Mouse (Mus musculus) heart, embryonic 11.5 days (tissue): Measurements from ENCODE around the gene Srgap3. TPM values are rescaled to one million over a fixed set of nuclear protein-coding genes. Genes with fewer than 3 reads are reported as not detected.

Experiments
- ATAC-seq: fragments of 200-750 bp; cut with Nextera tagmentation; replicated peaks from 2 replicates; pipeline ENCODE4 v1.8.0; 2017; ENCODE audit warnings: moderate library complexity; ENCODE audit not compliant: insufficient number of reproducible peaks, low FRiP score, low TSS enrichment
- H3K27ac ChIP-seq: fragments of 300-500 bp; sonication (generic); 2 replicates; pipeline ENCODE4 v1.5.1; 2014; ENCODE audit warnings: mild to moderate bottlenecking, low read depth, low read length
- H3K27me3 ChIP-seq: fragments of 300-500 bp; sonication (generic); 2 replicates; pipeline ENCODE4 v1.6.1; 2014; ENCODE audit warnings: mild to moderate bottlenecking, low read length, mixed read lengths; ENCODE audit not compliant: control insufficient read depth, insufficient read depth
- H3K36me3 ChIP-seq: fragments of 300-500 bp; sonication (generic); 2 replicates; pipeline ENCODE4 v1.6.1; 2014; ENCODE audit warnings: mild to moderate bottlenecking, low read length, moderate library complexity, mixed read lengths; ENCODE audit not compliant: control insufficient read depth, insufficient read depth
- H3K4me1 ChIP-seq: fragments of 300-500 bp; sonication (generic); 2 replicates; pipeline ENCODE4 v1.6.1; 2014; ENCODE audit warnings: low read length; ENCODE audit not compliant: control insufficient read depth, insufficient read depth
- H3K4me2 ChIP-seq: fragments of 300-500 bp; sonication (generic); 2 replicates; pipeline ENCODE4 v1.6.1; 2014; ENCODE audit warnings: mild to moderate bottlenecking, moderate library complexity
- H3K4me3 ChIP-seq: fragments of 300-500 bp; sonication (generic); 2 replicates; pipeline ENCODE4 v1.5.1; 2014; ENCODE audit warnings: low read depth, low read length
- H3K9ac ChIP-seq: fragments of 300-500 bp; sonication (generic); 2 replicates; pipeline ENCODE4 v1.6.1; 2014; ENCODE audit warnings: mild to moderate bottlenecking, low read depth, low read length, moderate library complexity
- H3K9me3 ChIP-seq: fragments of 300-500 bp; sonication (generic); replicated peaks from 2 replicates; pipeline ENCODE4 v1.6.1; 2016; ENCODE audit warnings: low read length; ENCODE audit not compliant: control insufficient read depth
- WGBS: fragments of 180-500 bp; shearing (Covaris S2); extraction: QIAGEN DNeasy Blood & Tissue Kit; methylation state at CpG from one replicate; pipeline ENCODE4 v1.1.7; 2014; ENCODE audit not compliant: insufficient replicate concordance; 5-methylcytosine and 5-hydroxymethylcytosine counted together
- polyA plus RNA-seq: library from polyadenylated mRNA; unstranded; fragments of >200 nt; fragmentation: Nextera tagmentation; extraction: Ambion mirVana; gene quantifications from 2 replicates; pipeline ENCODE4 v1.2.1, GENCODE M21; 2014

The Srgap3 gene
- 0.77 and 1.2 TPM in 2 replicates for polyA plus RNA-seq

DNA sequence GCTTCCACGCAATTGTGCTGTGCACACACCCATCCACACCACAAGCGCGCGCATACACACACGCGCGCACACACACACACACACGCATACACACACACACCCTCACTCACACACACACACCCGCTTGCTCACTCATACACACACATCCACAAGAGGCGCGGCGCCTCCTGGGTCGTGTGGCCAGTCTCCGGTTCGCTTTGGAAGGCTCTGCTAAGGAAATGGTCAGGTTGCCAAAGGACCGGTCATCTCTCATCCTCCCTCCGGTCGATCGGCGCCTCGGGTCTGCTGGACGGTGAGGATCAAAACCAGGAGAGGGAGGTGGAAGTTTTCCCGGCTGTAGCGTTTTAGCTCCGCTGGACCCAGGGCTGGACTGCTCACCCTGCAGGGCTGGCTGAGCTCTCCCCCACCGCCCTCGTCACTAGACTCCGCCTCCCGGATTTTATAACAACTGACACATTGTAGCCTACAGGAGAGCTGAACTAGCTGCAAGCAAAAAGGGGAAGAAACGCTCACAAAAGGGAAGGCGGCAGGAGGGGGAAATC is at the start of gene Srgap3:
Srgap3 (minus strand) TSS at position 372 of the 542 bp plus-strand sequence.
- WGBS: 2% methylated on average over 31 of the region's 31 CpGs
- Histone ChIP-seq H3K4me1 (peaks cover 3% of the 10 kb centered on the region; the same call in 1 of the 2 replicates), H3K27me3 (peaks cover 3% of the 10 kb centered on the region; the same call in 1 of the 2 replicates), H3K9me3 (no peaks in the 10 kb centered on the region), H3K9ac (peak within 1 kb of the TSS; percentile 71), H3K4me3 (peak within 1 kb of the TSS; percentile 48), H3K4me2 (peak within 1 kb of the TSS; percentile 85), H3K36me3 (no peaks in the 10 kb centered on the region), H3K27ac (no peak within 1 kb of the TSS)
- peak; percentile 73; the same call in 1 of the 2 replicates for ATAC-seq

DNA sequence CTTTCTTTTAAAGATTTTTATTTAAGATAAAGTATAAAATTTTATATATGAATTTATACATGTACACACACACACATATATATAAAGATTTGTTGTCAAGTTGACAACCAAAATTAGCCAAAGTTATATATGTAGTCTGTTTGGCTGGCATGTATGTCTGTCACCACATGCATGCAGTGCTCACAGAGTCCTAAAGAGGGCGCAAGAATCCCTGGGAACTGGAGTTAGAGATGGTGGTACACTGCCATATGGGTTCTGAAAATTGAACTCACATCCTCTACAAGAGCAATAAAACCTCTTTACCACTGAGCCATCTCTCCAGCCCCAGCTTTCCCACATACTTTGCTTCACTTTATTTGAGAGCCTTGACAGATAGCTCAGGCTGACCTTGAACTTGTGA is 48.6 kb upstream of the Srgap3 start:
- H3K4me2 ChIP-seq: no peak overlapping the region
- H3K9ac ChIP-seq: no peak overlapping the region
- ATAC-seq: no peak
- no peaks in the 10 kb centered on the region for H3K9me3 ChIP-seq
- peaks cover 3% of the 10 kb centered on the region; the same call in 1 of the 2 replicates for H3K27me3 ChIP-seq
- H3K27ac ChIP-seq: no peak overlapping the region
- no peak overlapping the region for H3K4me3 ChIP-seq
- no peaks in the 10 kb centered on the region for H3K36me3 ChIP-seq
- WGBS: 44% methylated on average over 1 of the region's 1 CpGs
- H3K4me1 ChIP-seq: no peaks in the 10 kb centered on the region

DNA sequence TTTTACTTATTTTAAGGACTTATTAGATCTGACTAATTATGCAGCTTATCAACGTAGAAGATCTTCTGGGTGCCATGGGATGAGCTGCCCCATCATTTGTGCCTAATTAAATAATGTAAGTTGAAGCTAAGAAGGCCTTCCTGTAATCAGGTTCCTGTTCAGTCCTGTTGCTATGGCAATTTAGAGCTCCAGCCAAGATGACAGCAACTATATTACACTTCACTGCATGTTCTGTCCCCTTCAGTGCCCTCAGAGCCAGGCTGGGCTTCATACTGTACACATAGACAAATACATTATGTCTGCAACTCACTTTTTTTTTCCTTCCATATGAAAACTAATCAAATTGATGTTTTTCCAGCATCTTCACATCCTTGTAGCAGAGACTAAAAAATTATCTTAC is 43.1 kb upstream of the Srgap3 start:
- Histone ChIP-seq H3K4me2 (no peak overlapping the region), H3K9ac (no peak overlapping the region), H3K4me1 (no peaks in the 10 kb centered on the region), H3K27me3 (no peaks in the 10 kb centered on the region), H3K27ac (no peak overlapping the region), H3K36me3 (no peaks in the 10 kb centered on the region), H3K9me3 (no peaks in the 10 kb centered on the region), H3K4me3 (no peak overlapping the region)
- WGBS: 62% methylated on average over 1 of the region's 1 CpGs
- no peak for ATAC-seq

GRCm38 (mm10) chr6:112985362-112986314 is 38.6 kb upstream of the Srgap3 start:
- H3K9me3 ChIP-seq: no peaks in the 10 kb centered on the region
- H3K36me3 ChIP-seq: no peaks in the 10 kb centered on the region
- no peaks in the 10 kb centered on the region for H3K4me1 ChIP-seq
- no peak overlapping the region for H3K27ac ChIP-seq
- H3K27me3 ChIP-seq: no peaks in the 10 kb centered on the region
- H3K9ac ChIP-seq: no peak overlapping the region
- no peak overlapping the region for H3K4me2 ChIP-seq
- 58% methylated on average over 9 of the region's 9 CpGs for WGBS
- no peak for ATAC-seq
- no peak overlapping the region for H3K4me3 ChIP-seq

- no peaks in the 10 kb centered on the region for H3K4me1 ChIP-seq
- H3K9me3 ChIP-seq: no peaks in the 10 kb centered on the region
- no peak overlapping the region for H3K4me3 ChIP-seq
- no peaks in the 10 kb centered on the region for H3K36me3 ChIP-seq
- no peak overlapping the region for H3K4me2 ChIP-seq
- 48% methylated on average over 7 of the region's 7 CpGs for WGBS
- no peak for ATAC-seq
- no peak overlapping the region for H3K9ac ChIP-seq
- no peaks in the 10 kb centered on the region for H3K27me3 ChIP-seq
- no peak overlapping the region for H3K27ac ChIP-seq
Observed at GRCm38 (mm10) chr6:112982241-112982640, 35.2 kb upstream of the Srgap3 start.

GRCm38 (mm10) chr6:112978947-112979346 is 31.9 kb upstream of the Srgap3 start:
- no peak overlapping the region for H3K27ac ChIP-seq
- H3K36me3 ChIP-seq: no peaks in the 10 kb centered on the region
- H3K9ac ChIP-seq: no peak overlapping the region
- no peaks in the 10 kb centered on the region for H3K27me3 ChIP-seq
- ATAC-seq: no peak
- H3K4me2 ChIP-seq: no peak overlapping the region
- no peaks in the 10 kb centered on the region for H3K4me1 ChIP-seq
- H3K9me3 ChIP-seq: no peaks in the 10 kb centered on the region
- 86% methylated on average over 3 of the region's 3 CpGs for WGBS
- H3K4me3 ChIP-seq: no peak overlapping the region

DNA sequence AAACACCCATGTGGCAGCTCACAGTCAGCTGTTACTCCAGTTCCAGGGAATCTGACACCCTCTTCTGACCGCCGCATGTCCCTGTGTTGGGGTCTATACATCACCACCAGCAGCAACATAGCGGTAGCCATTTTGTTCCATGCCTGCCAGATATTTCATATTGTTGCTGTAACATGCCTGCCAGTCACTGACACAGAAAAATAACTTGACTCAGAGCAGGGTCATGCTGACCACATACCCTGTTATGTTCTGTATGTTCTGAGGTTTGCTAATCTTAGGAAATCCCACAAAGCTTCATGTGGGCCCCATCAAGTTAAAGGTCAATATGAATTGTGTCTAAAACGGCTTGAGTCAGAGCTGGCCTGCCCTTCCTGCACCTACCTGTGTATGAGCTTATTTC is 30.2 kb upstream of the Srgap3 start:
- no peak overlapping the region for H3K4me2 ChIP-seq
- no peak overlapping the region for H3K9ac ChIP-seq
- no peaks in the 10 kb centered on the region for H3K9me3 ChIP-seq
- no peak overlapping the region for H3K27ac ChIP-seq
- no peak for ATAC-seq
- H3K4me1 ChIP-seq: peaks cover 9% of the 10 kb centered on the region
- WGBS: 79% methylated on average over 4 of the region's 4 CpGs
- no peak overlapping the region for H3K4me3 ChIP-seq
- no peaks in the 10 kb centered on the region for H3K36me3 ChIP-seq
- H3K27me3 ChIP-seq: no peaks in the 10 kb centered on the region

DNA sequence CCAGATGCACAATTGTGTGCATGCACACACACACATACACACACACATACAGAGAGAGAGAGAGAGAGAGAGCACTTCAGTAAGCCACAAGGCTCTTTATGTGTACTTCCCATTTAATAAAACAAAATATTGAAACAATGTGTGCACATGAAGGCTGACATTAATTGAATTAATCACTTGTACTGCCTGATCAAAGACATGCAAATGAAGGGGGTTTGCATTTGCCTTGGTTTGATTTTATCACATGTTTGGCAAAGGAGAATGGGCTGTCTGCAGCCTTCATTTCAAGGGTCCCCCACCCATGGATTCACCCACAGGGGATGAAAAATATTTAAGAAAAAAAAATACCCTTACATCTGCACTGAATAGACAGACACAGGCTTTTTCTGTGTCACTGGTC is 29.5 kb upstream of the Srgap3 start:
- Histone ChIP-seq H3K4me1 (peaks cover 10% of the 10 kb centered on the region), H3K9ac (no peak overlapping the region), H3K36me3 (no peaks in the 10 kb centered on the region), H3K4me2 (no peak overlapping the region), H3K27me3 (no peaks in the 10 kb centered on the region), H3K9me3 (no peaks in the 10 kb centered on the region), H3K27ac (no peak overlapping the region), H3K4me3 (no peak overlapping the region)
- ATAC-seq: no peak
